Mouse (Mus musculus) C2C12 (cell line): ENCODE data around the gene Tcf23. TPM values are rescaled to one million over a fixed set of nuclear protein-coding genes. Genes with fewer than 3 reads are reported as not detected.

ENCODE experiments used
- H3K27me3 ChIP-seq: one replicate; pipeline ENCODE4 v1.6.1; 2011; ENCODE audit not compliant: control insufficient read depth, insufficient read depth, insufficient read length
- H3K36me3 ChIP-seq: one replicate; pipeline ENCODE4 v1.6.1; 2011; ENCODE audit not compliant: control insufficient read depth, insufficient read depth
- H3K4me3 ChIP-seq: one replicate; pipeline ENCODE4 v1.5.1; 2011; ENCODE audit warnings: mild to moderate bottlenecking, control low read depth; ENCODE audit not compliant: poor library complexity, insufficient read depth, severe bottlenecking
- H3K79me2 ChIP-seq: one replicate; pipeline ENCODE4 v1.6.1; 2011; ENCODE audit not compliant: control insufficient read depth, insufficient read depth
- H3K79me3 ChIP-seq: one replicate; pipeline ENCODE4 v1.6.1; 2011; ENCODE audit warnings: low read depth, control low read depth
- H3ac ChIP-seq: one replicate; pipeline ENCODE3; 2011; ENCODE audit warnings: low read depth; ENCODE audit not compliant: control insufficient read depth, insufficient read length
- CEBPB ChIP-seq: IDR thresholded peaks from one replicate; pipeline ENCODE4 v1.6.1; 2011; ENCODE audit warnings: low read depth, mild to moderate bottlenecking, control low read depth, moderate library complexity
- CTCF ChIP-seq: IDR thresholded peaks from one replicate; pipeline ENCODE4 v1.5.1; 2011; ENCODE audit not compliant: control insufficient read depth, insufficient read depth, insufficient read length
- FOSL1 ChIP-seq: IDR thresholded peaks from one replicate; pipeline ENCODE4 v1.8.0; 2011; ENCODE audit warnings: mild to moderate bottlenecking, low read length; ENCODE audit not compliant: poor library complexity, insufficient read depth, severe bottlenecking
- MAX ChIP-seq: IDR thresholded peaks from one replicate; pipeline ENCODE4 v1.6.1; 2011; ENCODE audit warnings: mild to moderate bottlenecking, control low read depth
- MYOD1 ChIP-seq: IDR thresholded peaks from one replicate; pipeline ENCODE4 v1.6.1; 2011; ENCODE audit warnings: low read depth; ENCODE audit not compliant: control insufficient read depth, insufficient read length
- MYOG ChIP-seq: IDR thresholded peaks from one replicate; pipeline ENCODE4 v1.6.1; 2011; ENCODE audit not compliant: control insufficient read depth, insufficient read length; ENCODE audit errors: extremely low read depth
- USF1 ChIP-seq: IDR thresholded peaks from one replicate; pipeline ENCODE4 v1.6.1; 2011; ENCODE audit warnings: low read depth, mild to moderate bottlenecking, control low read depth, moderate library complexity
- long read RNA-seq, 2 experiments: library from polyadenylated mRNA; unstranded; transcript quantifications; one replicate each; pipeline ENCODE4 v2.0.0; 2019 to 2020
- polyA plus RNA-seq: library from polyadenylated mRNA; unstranded; fragments of >200 nt; fragmentation: generic; extraction: Trizol; gene quantifications from one replicate; pipeline ENCODE4 v1.2.1, GENCODE M21; 2012; ENCODE audit warnings: missing spikeins

The Tcf23 gene
- polyA plus RNA-seq = 0.07 TPM
- long read RNA-seq, experiment 1 = 0 reads
- long read RNA-seq, experiment 2, full-length matches to known transcripts = 6 of 6 reads
- long read RNA-seq, experiment 2, partial matches to known transcripts = 0 of 6 reads
- long read RNA-seq, experiment 2, other reads (novel, unspliced or antisense) = 0 of 6 reads

DNA sequence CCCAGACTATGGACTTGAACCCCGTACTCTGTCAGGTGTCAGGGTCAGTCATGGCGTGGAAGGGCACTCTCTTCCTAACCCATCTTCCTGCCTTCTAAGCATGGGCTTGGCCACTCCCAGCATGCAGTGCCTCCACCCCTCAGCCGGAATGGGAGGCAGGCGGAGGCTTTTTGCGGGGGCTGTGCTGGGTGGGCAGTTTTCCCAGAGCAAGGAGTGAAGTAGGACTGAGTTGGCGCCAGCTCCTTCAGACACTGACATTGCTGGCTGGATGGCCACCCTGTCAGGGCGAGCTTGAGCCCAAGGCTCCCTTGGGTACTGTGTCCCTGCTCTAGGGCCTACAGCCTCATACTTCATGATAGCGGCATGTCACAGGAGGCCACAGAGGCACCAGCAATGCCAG, at the start of gene Tcf23:
Tcf23 (plus strand) TSS at position 247 of the 400 bp plus-strand sequence.
- H3ac ChIP-seq = no peak within 1 kb of the TSS
- no peak within 1 kb of the TSS for H3K4me3 ChIP-seq
- peaks cover 3% of the 10 kb centered on the region for H3K27me3 ChIP-seq
- H3K79me2 ChIP-seq = no peaks in the 10 kb centered on the region
- TF ChIP-seq CEBPB (no peak), CTCF (no peak), FOSL1 (no peak), MAX (no peak), MYOD1 (no peak), MYOG (no peak), USF1 (no peak)
- no peaks in the 10 kb centered on the region for H3K79me3 ChIP-seq
- H3K36me3 ChIP-seq = no peaks in the 10 kb centered on the region

DNA sequence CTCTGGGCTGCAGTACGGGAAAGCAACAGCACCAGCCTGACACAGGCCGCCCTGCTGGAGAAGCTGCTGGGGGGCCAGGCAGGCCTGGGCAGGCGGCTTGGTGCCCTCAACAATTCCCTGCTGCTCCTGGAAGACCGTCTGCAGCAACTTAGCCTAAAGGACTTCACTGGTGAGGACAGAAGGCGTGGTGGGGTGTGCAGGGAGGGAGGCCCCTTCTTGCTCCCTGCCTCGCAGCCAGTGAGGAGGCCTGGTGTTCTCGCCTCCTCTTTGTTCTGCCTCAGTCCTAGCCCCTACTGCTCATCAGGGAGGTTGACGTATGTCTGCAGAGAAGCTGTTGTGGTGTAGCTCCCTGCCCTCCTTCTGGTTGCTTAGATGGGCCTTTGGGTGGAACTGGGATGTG, 49.8 kb upstream of the Tcf23 start:
- TF ChIP-seq CEBPB = no peak
- peaks cover 15% of the 10 kb centered on the region for H3K79me2 ChIP-seq
- no peaks in the 10 kb centered on the region for H3K27me3 ChIP-seq
- H3K4me3 ChIP-seq = no peak overlapping the region
- no peak overlapping the region for H3ac ChIP-seq
- no peaks in the 10 kb centered on the region for H3K79me3 ChIP-seq
- no peaks in the 10 kb centered on the region for H3K36me3 ChIP-seq

DNA sequence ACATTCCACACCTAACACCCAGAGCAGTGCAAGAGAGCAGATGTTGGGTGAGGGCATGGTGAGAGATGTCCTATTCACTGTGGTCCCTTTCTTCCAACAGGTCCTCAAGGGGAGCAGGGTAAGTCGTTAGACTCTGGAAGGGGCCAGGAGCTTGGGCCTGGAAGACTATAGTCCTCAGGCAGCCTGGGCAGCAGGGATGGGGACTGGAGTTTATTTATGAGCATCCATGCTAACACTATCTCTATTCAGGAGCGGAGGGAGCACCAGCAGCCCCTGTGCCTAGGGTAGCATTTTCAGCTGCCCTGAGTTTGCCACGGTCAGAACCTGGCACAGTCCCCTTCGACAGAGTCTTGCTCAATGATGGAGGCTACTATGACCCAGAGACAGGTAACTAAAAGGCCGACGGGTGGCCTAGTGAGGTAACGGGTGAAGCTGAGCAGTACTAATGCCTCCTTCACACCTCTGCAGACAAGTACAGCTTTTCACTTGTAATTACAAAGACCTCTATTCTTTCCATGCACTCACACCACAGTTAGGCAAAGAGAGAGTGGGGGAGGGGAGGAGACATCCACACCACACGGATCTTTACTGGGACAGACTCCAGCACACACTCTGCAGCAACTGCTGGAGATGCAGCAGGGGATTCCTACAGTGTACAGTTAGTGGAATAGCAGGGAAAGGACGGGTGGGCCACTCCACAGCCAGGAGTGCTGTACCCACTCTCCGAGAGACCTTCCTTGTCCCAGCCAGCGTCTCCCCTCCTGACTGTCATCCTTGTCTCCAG, 48.4 kb upstream of the Tcf23 start:
- Histone ChIP-seq H3K79me2 (peaks cover 1% of the 10 kb centered on the region), H3K4me3 (no peak overlapping the region), H3K27me3 (no peaks in the 10 kb centered on the region), H3ac (no peak overlapping the region), H3K79me3 (no peaks in the 10 kb centered on the region), H3K36me3 (no peaks in the 10 kb centered on the region)
- no peak for TF ChIP-seq MYOG
- no peak for TF ChIP-seq MAX
- TF ChIP-seq CEBPB = no peak
- no peak for TF ChIP-seq MYOD1
- TF ChIP-seq CTCF = no peak
- TF ChIP-seq FOSL1 = no peak
- TF ChIP-seq USF1 = no peak

GRCm38 (mm10) chr5:30920621-30921020, 47.8 kb upstream of the Tcf23 start:
- Histone ChIP-seq H3K4me3 (no peak overlapping the region), H3K79me3 (no peaks in the 10 kb centered on the region), H3ac (no peak overlapping the region), H3K79me2 (no peaks in the 10 kb centered on the region), H3K27me3 (no peaks in the 10 kb centered on the region), H3K36me3 (no peaks in the 10 kb centered on the region)
- no peak for TF ChIP-seq MAX
- no peak for TF ChIP-seq USF1
- no peak for TF ChIP-seq CTCF
- no peak for TF ChIP-seq CEBPB
- no peak for TF ChIP-seq FOSL1

- Histone ChIP-seq H3K36me3 (no peaks in the 10 kb centered on the region), H3K27me3 (no peaks in the 10 kb centered on the region), H3K4me3 (peak within 1 kb of the TSS; percentile 28), H3K79me3 (no peaks in the 10 kb centered on the region), H3K79me2 (no peaks in the 10 kb centered on the region), H3ac (peak within 1 kb of the TSS; percentile 62)
- no peak for TF ChIP-seq FOSL1
- no peak for TF ChIP-seq MYOD1
- TF ChIP-seq MAX = no peak
- TF ChIP-seq USF1 = peak; percentile 84
- no peak for TF ChIP-seq MYOG
- TF ChIP-seq CTCF = peak; percentile 90
- no peak for TF ChIP-seq CEBPB
Measured at GRCm38 (mm10) chr5:30921256-30922033, 47.0 kb upstream of the Tcf23 start, which contains the start of gene Khk. Gene Khk (plus strand): TSS chr5:30921431.

DNA sequence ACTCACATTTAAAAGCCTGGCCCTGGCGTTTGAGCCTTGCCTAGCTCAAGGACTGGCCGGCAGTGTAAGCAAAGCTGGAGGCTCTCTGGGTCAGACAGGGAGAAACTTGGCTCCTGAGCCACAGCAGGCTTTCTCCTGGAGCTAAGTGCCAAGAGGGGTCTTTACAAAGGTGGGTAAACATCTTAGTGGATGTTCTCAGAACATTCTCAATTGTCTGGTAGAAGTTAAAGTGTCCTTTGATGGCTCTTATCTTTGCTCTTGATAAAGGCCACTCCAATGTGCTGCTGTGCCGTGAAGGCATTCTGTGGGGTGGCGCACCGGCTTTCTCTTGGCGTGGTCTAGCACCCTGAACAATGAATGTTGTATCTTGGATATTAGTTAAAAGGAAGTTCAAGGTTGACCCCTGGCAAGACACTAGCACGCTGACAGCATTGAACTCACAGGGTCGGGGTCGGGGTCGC, 45.9 kb upstream of the Tcf23 start:
- TF ChIP-seq MYOD1 (no peak), CTCF (no peak), MAX (no peak), USF1 (no peak), MYOG (no peak), FOSL1 (no peak), CEBPB (no peak)
- H3K27me3 ChIP-seq = no peaks in the 10 kb centered on the region
- no peak overlapping the region for H3ac ChIP-seq

More for the DNA sequence above, 45.9 kb upstream of the Tcf23 start:
- H3K36me3 ChIP-seq = no peaks in the 10 kb centered on the region
- H3K79me2 ChIP-seq = no peaks in the 10 kb centered on the region
- no peaks in the 10 kb centered on the region for H3K79me3 ChIP-seq
- no peak overlapping the region for H3K4me3 ChIP-seq
